Mouse (Mus musculus) 416B (cell line): ENCODE data around the gene Lrrc3c.

Experiments used
- DNase-seq: peaks from one replicate; pipeline ENCODE4 v3.0.0; 2011; ENCODE audit warnings: low read depth

Gene Lrrc3c

DNA sequence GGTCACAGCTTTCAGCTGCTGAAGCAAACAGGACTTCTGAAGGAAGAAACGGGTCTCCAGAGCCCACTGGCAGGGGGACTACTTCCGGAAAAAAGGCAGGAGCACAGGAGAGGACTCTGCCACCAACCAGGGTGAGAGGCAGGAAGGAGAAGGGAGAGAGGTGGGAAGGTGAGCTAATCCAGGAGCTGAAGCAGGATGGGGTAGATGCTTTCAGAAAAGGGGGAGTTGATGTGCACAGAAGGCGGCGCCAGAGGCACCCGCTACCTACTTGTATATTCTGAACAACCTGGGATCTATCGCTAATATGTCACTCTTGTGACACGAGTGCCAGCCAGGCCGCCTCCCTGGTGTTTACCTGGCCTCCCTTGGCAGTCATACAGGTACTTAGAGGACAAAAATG lies at the start of gene Lrrc3c:
TSS of gene Lrrc3c (plus strand) at position 301 of the 400 bp plus-strand sequence.
- DNase-seq = no peak

DNA sequence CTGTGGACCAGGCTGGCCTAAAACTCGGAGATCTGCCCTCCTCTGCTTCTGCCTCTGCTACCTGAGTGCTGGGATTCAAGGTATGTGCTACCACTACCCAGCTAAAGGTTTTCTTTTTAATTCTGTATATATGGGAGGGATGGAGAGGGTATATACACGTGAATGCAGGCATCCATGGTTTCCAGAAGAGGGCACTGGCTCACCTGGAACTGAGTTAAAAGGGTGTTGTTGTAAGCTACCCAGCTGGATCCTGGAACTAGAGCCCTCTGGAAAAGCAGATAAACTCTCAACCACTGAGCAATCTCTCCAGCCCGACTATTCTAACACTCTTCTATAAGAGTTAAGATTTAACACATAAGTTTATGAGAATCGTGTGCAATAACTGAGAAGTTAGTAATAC lies 48.7 kb upstream of the Lrrc3c start:
- peak; percentile 64 for DNase-seq

DNA sequence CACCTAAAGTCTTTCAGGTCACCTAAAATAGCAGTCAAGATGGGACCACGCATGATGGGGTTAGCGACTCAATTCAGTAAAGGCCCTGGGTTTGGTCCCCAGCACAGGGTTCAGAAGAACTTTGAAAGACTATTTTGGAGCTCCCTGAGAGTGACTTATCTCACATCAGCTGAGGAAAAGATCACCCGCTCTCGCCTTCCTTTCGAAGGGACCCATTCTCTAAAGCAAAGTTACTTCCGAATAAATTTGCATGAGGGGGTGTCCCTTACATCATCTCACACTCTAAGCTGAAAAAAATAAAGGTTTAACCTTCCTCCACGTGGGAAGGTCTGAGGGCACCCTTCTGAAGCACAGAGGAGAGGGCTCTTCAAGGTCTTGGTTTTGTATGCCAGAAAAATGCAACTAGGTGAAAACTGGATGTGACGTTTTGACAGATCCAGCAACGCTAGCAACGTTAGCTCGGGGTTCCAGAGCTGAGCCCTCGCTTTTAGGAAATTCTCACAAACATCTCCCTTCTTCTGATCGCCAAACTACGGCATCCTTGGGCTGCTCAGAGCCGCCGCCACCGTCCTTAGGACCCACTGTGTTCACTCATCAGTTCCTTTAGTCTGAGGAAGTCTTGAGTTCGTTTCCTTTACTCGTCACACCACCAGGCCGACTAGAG lies 47.6 kb upstream of the Lrrc3c start:
- no peak for DNase-seq

DNA sequence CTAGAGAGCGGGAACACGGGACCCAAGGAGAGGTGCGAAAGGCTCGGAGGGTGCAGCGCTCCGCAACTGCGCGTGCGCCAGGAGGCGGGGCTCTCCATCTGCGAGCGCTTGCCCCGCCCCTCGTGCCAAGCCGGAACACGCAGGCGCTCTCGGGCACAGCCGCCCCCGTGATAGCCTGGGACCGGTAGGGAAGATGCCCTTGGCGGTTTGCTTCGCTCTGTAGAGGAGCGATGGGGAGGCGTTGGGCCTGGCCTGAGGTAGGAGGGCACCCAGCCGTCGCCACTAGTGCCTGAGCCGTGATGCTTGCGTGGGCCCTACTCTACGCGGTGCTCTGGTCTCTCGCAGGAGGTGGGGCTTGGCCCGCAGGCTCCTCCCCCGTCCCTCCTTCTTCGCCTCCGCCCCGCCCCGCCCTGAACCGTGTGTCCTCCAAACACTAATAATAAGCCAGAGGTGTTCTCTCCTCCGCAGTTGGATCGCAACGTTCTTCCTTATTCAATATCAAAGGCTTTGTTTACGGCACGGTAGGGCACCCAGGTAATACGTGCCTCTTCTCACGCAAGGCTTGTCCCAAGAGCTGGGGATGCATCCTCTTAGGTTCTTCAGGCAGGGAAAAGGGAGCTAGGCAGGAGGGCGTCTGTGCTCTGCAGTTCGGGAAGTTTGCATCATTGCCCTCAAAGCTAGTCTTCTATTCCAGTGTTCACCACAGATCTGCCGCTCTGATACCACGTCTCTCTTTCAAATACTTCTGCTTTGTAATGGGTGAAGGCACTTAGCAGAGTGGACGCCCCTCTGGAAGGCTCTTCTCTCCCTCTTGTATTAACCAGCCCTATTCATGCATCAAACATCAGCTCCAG lies 46.9 kb upstream of the Lrrc3c start, which contains the start of gene Zpbp2:
TSS of gene Zpbp2 (plus strand) at position 123 of the 854 bp plus-strand sequence.
- DNase-seq = peak; percentile 93

DNA sequence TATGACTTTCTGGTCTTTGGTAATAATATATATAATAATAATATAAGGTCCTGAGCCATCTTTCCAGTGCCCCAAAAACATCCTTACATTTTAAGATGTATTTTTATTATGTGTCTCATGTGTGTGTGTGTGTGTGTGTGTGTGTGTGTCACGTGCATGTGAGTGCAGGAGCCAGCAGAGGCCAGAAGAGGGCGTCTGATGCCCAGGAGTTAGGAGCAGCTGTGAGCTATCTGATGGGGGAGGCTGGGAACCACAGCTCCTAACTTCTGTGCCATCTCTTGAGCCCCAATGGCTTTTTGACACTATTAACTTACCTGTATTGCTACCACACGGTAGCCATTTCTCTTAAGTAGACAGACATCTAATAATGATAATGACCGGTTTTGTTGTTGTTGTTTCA lies 44.1 kb upstream of the Lrrc3c start:
- peak; percentile 13 for DNase-seq

DNA sequence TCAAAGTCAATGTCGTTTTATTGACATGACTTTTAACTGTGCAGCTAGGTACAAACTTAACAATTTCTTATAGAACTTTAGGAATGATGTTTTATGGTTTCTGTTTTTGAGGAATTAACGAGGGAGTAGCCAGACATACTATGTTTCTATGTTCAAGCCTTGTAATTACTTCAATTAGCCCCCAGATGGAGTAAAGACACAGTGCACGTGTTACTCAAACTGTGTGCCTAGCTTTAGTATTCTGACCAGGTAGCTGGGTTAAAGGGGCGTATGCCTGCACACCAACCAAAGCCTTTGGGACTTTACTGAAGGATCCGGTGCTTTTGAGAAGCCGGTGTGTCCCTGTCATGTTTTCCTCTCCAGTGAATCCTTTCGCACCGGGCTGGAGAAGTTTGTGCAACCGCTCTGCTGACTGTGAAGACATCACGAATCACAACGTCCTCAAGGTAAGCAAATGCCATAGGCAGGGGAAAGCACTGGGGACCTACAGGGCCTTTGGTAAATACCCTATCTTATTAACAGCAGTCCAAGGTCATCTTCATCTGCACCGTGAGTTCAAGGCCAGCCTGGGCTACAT lies 42.9 kb upstream of the Lrrc3c start:
- DNase-seq = peak; percentile 63

DNA sequence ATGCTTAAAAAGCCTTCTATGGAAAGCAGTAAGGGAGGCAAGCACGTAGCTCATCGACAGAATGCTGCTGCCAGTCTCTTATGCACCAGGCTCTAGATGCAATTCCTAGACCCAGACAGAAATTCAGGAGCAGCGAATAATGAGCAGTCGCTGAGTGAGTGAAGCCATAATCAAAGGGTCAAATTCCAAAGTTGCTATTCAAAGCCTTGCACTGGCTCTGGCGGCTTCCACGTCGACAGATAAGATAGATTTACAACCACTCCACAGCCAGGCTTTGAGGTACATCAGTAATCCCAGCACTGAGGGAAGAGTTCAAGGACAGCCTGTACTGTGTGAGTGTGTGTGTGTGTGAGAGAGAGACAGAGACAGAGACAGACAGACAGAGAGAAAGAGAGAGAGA lies 37.1 kb upstream of the Lrrc3c start:
- no peak for DNase-seq

DNA sequence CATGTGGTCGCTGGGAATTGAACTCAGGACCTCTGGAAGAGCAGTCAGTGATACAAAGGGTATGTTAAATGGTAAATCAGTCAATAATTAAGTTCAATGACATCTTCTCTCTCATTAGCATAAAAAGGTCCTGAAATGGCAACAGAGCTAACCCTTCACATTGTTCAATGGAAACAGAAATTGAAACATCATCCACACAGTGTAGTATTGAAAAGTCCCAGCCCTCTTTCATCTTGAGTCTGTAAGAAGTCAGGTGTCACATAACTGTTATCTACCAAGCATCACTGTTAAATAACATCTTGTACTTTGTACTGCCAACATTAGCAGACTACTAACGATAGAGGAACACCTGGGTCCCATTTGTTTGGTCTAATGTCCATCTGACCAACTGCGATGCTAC lies 35.1 kb upstream of the Lrrc3c start:
- DNase-seq = no peak

DNA sequence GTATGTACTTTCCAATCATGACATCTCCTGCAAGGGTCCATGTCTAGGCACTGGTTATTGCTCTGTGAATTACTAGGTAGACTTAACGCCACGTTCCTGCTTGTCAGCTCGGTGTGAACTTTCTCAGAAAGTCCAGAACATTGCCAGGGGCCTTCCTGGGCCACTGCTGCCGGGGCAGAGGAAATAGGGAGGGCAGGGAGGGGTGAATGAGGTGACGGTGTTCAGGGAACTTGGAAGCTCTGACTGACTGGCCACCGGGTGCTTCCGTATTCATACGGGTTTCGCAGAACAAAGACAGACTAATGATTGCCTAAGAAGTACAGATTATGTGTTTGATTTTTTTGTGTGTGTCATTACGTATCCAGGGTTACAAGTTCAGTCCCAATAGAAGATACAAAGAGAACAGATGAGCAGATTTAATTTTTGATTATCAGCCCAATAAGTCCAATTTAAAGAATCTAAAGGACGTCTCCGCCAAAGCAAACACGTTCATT lies 34.1 kb upstream of the Lrrc3c start:
- no peak for DNase-seq

DNA sequence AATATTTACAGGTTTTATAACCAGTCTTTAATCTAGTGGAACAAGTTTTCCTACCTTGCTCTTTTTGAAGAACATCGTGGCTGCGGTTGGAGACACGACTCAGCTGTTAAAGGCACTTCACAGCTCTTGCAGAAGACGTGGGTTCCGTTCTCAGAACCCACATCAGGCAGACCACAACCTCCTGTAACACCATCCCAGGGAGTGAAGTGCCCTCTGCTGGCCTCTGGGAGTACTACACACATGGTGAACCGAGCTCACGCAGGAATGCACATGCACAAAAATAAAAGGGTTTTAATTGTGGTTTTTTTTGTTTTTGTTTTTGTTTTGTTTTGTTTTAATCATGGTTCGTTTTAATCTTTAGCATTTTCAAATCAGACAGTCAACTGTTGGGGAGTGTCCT lies 29.8 kb upstream of the Lrrc3c start:
- DNase-seq = peak; percentile 42

DNA sequence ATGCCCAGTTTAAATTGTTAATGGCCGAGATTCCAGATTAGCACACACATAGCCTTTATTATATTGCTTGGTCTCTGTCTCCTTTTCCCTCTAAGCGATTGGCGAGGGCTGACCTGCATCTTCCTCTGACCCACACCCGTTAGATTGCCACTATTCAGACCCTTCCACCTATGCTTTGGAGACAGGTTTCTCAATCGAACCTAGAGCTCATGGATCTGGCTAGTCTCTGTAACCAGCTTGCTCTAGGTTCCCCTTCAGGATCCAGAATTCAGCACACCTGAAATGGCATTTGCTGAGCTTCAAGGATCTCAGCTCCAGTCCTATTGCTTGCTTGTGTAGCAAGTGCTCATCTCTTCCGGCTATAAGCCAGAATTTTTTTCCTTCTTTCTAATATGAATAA lies 28.6 kb upstream of the Lrrc3c start:
- no peak for DNase-seq

DNA sequence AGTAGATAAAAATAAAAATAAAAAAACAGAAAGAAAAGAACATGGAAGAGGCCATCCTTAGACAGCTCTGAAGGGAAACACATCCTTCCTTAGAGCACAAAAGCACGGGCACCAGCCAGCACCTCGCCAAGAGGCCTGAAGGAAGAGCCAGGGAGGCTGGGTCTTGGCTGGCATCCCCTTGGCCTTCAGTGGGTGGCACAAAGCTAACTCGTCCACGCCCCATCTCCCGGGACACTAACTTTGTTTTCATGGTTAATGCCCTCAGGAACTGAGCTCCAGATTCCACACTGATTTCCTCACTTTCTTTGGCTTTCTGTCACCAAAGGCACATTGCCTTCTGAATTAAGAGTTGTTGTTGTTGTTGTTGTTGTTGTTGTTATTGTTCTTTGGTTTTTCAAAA lies 20.3 kb upstream of the Lrrc3c start:
- no peak for DNase-seq

DNA sequence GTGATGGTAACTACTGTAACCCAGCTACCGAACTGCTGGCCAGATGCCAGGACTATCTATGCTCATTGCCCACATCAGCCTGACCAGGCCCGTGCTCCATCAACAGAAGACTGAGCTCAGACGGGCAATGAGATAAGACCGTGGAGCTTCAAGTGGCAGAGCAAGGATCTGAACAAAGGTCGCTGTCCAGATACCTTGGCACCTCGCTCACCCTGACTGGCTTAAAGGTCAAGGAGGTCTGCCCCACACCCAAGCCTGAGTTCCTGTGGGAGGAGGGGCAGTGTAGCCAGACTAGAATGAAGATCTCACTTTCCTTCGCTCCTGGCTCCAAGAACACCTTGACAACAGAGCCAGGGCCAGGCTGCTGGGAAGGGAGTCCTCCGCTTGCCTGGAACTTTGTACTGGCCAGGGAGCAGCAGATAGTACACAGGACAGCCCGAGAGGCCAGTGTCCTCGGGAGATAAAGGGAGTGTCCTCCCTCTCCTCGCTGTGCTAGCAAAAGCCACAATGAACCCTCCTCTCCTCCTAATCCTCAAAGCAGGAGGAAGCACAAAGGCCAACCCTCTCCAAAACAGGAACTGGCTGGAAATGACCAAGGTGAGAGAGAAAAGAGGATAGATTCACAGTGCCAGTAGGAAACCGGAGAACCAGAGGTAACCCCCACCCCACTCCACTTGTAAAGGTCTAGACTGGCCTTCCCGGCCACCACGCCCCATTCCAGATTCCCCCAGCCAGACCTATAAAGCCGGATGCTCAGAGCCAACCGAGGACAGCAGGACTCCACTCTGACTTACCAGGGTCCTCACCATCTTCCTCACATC lies 17.6 kb upstream of the Lrrc3c start:
- DNase-seq = peak; percentile 90

DNA sequence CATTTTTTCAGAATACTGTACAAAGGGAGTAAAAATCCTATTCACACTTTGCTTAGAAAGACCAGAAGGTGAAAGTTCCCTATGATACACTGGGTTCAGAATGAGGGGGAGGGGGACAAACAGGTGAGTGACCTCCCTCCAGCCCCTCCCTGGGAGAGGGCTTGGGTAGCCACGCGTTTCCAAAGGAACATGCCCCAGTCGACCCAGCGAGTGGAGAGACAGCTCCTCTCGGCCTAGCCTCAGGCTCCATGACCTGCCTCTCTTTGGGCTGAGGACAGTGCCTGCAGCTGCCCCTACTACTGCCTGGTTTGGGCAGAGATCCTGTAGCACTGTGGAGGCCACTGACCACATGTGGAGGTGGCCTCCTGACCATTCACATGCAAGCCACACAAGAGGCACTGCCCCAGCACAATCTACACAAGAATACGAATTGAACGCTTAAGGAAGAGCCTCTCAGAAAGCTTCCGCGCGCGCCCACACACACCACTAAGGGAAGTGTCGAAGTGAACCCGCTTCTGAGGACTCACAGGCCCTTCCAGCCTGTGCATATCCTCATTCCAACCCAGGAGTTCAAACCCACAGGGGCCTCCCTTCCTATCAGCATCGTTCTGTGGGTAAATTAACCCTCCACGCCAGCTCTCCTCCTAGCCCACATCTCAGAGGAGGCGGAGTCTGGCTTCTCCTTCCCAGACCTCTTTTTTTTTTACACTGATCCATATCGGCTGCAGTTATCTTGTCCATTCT lies 16.6 kb upstream of the Lrrc3c start:
- peak; percentile 73 for DNase-seq

DNA sequence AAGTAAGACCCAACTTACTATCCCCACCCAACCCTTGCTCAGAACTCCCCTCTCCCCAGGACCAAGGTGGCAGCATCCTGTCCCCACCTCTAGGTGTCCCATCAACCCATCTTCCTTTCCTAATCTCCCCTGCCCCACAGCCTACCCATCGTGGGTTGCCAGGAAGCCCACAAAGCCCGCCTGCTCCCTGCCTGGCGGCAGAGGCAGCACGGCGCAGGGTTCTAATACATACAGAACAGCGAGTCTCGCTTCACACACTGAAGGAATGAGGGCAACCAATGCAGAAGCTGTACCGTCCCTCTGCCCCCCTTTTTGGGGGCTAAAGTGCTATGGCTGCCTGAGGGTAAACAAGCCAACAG lies 16.1 kb upstream of the Lrrc3c start:
- peak; percentile 40 for DNase-seq

DNA sequence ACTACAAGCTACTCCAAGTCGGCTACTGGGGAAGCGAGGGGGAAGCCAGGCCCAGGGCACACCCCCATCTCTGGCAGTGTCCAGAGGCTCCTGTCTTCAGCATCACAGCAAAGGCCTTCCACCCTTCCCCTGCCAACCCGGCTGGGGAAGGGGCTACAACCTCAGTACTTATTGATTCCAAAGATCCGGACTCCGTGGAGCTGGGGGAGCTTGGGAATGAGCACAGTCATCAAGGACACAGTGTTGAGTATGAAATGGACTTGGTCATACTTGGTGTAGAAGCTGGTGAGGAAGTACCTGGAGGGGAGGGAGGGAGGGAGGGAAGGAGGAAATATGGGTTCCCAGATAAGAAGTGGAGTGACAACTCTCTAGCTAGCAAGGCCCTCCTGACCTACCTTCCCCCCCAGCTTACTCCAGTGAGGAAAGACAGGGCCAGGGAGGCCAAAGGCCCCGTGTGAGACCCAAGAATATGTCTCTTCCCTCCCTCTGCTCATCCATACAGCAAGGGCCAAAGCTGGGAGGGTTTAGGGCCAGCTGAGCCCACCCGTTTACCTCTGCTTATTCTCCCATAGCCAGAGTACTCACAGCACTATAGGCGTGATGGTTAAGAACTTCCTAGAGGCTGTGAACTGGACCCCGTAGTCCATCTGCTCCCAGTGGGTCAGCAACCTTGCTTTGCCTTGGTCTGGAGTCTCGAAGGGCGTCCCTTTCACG lies 15.4 kb upstream of the Lrrc3c start:
- peak; percentile 92 for DNase-seq

DNA sequence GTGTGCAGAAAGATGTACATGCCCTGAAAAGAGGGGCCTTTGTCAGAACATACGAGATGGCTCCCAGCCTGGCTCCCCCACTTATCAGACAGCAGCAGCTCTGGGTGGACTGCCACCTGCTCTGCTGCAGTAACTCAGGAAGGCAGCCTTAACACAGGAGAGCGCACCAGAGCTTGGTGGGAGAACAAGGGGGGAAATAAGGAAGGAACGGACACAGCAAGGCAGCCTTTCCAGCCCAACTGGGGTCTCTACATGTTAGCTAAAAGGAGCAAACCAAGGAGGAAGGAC lies 14.9 kb upstream of the Lrrc3c start:
- no peak for DNase-seq

DNA sequence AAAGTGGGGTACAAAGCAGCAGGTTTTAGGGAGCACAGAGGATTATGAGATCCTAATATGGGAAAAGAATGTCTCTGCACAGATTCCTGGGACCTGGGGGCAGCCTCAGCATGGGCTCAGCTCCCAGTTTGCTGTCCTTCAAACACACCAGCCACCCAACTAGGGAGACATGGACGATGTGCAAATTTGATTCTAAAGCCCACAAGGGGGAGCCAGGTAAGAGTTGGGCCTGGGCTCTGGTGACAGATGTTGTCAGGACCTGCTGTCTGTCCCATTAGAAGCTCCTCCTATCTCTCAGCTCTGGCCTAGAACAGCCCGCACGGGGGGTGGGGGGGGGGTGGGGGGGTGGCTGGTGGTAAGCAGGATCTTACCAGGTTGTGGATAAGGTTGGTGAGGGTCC lies 14.5 kb upstream of the Lrrc3c start:
- DNase-seq = peak; percentile 49

DNA sequence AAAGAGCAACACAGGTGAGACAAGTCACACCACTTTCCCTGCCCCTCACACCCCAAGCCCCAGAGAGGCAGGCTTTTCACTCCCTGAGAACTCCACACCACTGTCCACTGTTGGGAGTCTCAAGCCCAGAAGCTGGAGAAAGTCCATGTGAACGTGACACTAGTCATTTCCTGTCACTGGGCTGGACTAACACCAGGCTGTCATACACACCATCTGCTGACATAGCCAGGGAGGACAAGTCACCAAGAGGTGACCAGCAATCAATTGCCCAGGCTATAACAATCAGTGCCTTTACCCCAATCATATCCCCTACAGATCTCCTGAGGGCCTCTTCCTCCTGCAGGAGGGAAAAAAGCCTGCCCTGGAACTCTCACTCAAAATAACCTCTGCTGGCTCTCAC lies 13.9 kb upstream of the Lrrc3c start:
- peak; percentile 34 for DNase-seq

DNA sequence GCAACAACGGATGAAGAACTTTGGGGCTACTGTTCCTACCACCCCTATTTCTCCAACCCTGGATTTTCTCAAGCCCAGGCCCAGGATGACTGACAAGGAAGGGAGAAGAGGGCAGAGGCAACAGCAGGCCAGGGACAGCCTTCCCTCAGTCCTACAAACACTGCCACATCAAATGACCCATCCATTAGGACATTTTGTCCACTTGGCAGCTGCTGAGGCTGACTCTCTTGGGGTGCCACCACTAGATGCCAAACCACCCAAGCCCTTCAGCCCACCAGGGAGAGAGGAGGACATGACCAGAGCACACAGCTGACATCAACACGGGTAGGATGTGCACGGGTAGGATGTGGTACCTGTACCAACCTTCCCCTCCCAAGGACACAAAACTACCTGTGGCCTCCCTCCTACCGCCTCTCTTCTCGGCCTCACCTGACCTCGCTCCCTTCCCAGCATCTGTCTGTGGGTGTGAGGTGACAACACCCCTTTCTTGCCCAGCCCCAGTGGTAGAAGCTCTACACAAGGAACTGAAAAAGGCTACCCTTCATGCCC lies 13.4 kb upstream of the Lrrc3c start:
- DNase-seq = no peak
